Mouse (Mus musculus) midbrain, embryonic 11.5 days (tissue): Measurements from ENCODE around the gene Dcn. TPM values are rescaled to one million over a fixed set of nuclear protein-coding genes. Genes with fewer than 3 reads are reported as not detected.

Experiments used
- polyA plus RNA-seq: library from polyadenylated mRNA; unstranded; fragments of >200 nt; fragmentation: Nextera tagmentation; extraction: Ambion mirVana; gene quantifications from 2 replicates; pipeline ENCODE4 v1.2.1, GENCODE M21; 2014

Gene Dcn
- polyA plus RNA-seq, 1 experiment from 2014 or later, result 26.2 TPM

Other genes with a start within 250 kb of the Dcn start
- 131 and 148 TPM in 2 replicates for gene Lum, start 85.5 kb downstream of the Dcn start, polyA plus RNA-seq
- gene Kera, start 127.3 kb downstream of the Dcn start, polyA plus RNA-seq, result 0.19 and 0.21 TPM in 2 replicates
- 5.1 and 5.5 TPM in 2 replicates for gene Epyc, start 164.5 kb downstream of the Dcn start, polyA plus RNA-seq
- not detected in 2 replicates for gene Ccer1, start 213.4 kb downstream of the Dcn start, polyA plus RNA-seq
- gene C030005K15Rik, start 247.1 kb downstream of the Dcn start, polyA plus RNA-seq, result not detected in 2 replicates